Mouse (Mus musculus) limb, embryonic 14.5 days (tissue): ENCODE data around the gene Bach2. TPM values are rescaled to one million over a fixed set of nuclear protein-coding genes. Genes with fewer than 3 reads are reported as not detected.

Experiments
- ATAC-seq: fragments of 200-750 bp; cut with Nextera tagmentation; 2 replicates; pipeline ENCODE4 v1.8.0; 2017; ENCODE audit warnings: low read depth, moderate number of reproducible peaks, moderate TSS enrichment; ENCODE audit not compliant: low FRiP score
- DNase-seq: peaks from one replicate; pipeline ENCODE4 v3.0.0-alpha.2; 2015; ENCODE audit warnings: low spot score
- H3K27ac ChIP-seq: fragments of 300-500 bp; sonication (generic); replicated peaks from 2 replicates; pipeline ENCODE4 v1.5.1; 2014; ENCODE audit warnings: low read depth, mild to moderate bottlenecking, low read length, moderate library complexity, mixed read lengths
- H3K27me3 ChIP-seq: fragments of 300-500 bp; sonication (generic); 2 replicates; pipeline ENCODE4 v1.6.1; 2014; ENCODE audit warnings: low read length, mixed read lengths; ENCODE audit not compliant: control insufficient read depth, insufficient read depth
- H3K36me3 ChIP-seq: fragments of 300-500 bp; sonication (generic); 2 replicates; pipeline ENCODE4 v1.6.1; 2014; ENCODE audit warnings: mild to moderate bottlenecking, low read length, moderate library complexity, mixed read lengths; ENCODE audit not compliant: control insufficient read depth, insufficient read depth
- H3K4me1 ChIP-seq: fragments of 300-500 bp; sonication (generic); 2 replicates; pipeline ENCODE4 v1.6.1; 2014; ENCODE audit warnings: antibody characterized with exemption, low read length, mixed read lengths; ENCODE audit not compliant: control insufficient read depth, insufficient read depth
- H3K4me2 ChIP-seq: fragments of 300-500 bp; sonication (generic); replicated peaks from 2 replicates; pipeline ENCODE4 v1.6.1; 2014; ENCODE audit warnings: low read depth, mild to moderate bottlenecking, low read length, moderate library complexity; ENCODE audit not compliant: severe bottlenecking
- H3K4me3 ChIP-seq: fragments of 300-500 bp; sonication (generic); replicated peaks from 2 replicates; pipeline ENCODE4 v1.5.1; 2014; ENCODE audit warnings: low read length
- H3K9ac ChIP-seq: fragments of 300-500 bp; sonication (generic); 2 replicates; pipeline ENCODE4 v1.6.1; 2014; ENCODE audit warnings: mild to moderate bottlenecking, low read depth, low read length, moderate library complexity; ENCODE audit not compliant: severe bottlenecking
- H3K9me3 ChIP-seq: fragments of 300-500 bp; sonication (generic); 2 replicates; pipeline ENCODE4 v1.6.1; 2016; ENCODE audit warnings: low read length; ENCODE audit not compliant: control insufficient read depth
- POLR2A ChIP-seq: fragments of 200-500 bp; IDR thresholded peaks from 2 replicates; pipeline ENCODE4 v1.8.0; 2012; ENCODE audit warnings: inconsistent platforms, mild to moderate bottlenecking, moderate library complexity, borderline replicate concordance; ENCODE audit not compliant: insufficient read depth, insufficient read length; ENCODE audit errors: extremely low read depth
- WGBS: fragments of 180-500 bp; shearing (Covaris S2); extraction: QIAGEN DNeasy Blood & Tissue Kit; methylation state at CpG from one replicate; pipeline ENCODE4 v1.1.7; 2014; 5-methylcytosine and 5-hydroxymethylcytosine counted together
- polyA plus RNA-seq, 2 experiments: library from polyadenylated mRNA; depleted of rRNA in 1 of 2; stranded (reverse) in 1 of 2; unstranded in 1 of 2; fragments of >200 nt; fragmentation: Nextera tagmentation in 1 of 2; extraction: Ambion mirVana in 1 of 2; gene quantifications; 2 replicates each; pipeline versions ENCODE4 v1.2.1 to v1.2.3; 2012 to 2014

Bach2 gene
- polyA plus RNA-seq, 2 experiments, result 6.0 to 9.6 TPM

DNA sequence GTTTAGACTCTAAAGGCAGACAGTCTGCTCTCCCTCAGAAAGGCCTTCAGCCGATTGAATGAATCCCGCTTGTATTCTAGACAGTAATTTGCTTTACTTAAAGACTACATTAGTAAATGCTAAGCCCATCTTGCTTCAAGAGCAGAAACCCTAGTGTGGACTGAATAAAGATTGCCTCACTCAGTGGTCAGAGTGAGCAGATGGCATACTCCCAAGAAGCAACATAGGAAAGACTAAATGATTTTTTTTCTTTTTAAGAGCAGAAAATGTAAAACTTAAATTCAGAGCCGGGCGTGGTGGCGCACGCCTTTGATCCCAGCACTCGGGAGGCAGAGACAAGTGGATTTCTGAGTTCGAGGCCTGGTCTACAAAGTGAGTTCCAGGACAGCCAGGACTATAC lies 169.9 kb downstream of the Bach2 start:
- Histone ChIP-seq H3K27ac (no peak overlapping the region), H3K9ac (no peak overlapping the region), H3K27me3 (no peaks in the 10 kb centered on the region), H3K4me1 (0 out of 2 replicates have a peak, but pooled peaks cover 5% of the 10 kb centered on the region), H3K36me3 (no peaks in the 10 kb centered on the region), H3K9me3 (no peaks in the 10 kb centered on the region), H3K4me2 (no peak overlapping the region), H3K4me3 (no peak overlapping the region)
- no peak for TF ChIP-seq POLR2A
- DNase-seq (no peak), ATAC-seq (no peak)
- WGBS, result 93% methylated on average over 8 of the region's 8 CpGs

DNA sequence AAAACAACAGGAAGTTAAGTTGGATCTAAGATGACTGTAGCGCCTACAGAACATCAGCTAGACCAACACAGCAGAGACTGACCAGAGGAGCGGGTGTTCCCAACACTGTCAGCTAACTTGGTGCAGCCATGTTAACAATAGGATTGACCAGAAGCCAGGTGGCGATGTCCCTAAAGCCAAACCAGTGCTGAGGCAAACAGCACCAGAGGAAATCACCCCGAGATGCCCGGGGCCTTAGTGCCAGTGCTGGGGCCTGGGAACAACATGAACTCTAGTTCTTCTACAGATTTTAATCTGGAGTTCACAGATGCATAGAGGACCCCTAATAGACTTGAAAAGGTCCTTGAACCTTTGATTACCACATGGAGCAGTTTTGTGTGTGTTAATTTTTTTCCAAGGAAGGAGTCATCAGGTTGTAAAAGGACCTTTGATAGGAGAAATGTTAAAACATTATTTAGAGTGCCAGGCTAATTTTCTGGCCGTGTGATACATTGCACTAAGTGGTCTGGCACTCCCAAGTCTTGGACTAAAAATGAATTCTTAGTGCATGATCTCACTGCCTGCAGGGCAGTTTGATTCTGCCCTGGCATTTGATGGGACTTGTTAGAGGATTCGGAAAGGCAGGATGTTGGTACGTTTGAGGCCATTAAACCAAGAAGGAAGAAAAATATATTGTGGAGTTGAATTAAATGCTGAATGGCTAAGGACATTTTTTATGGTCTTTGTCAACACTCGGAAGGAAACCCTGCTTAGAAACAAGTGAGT lies 170.7 kb downstream of the Bach2 start:
- 0 out of 2 replicates have a peak, but pooled peaks cover 5% of the 10 kb centered on the region for H3K4me1 ChIP-seq
- no peaks in the 10 kb centered on the region for H3K36me3 ChIP-seq
- ATAC-seq, result no peak
- no peak for TF ChIP-seq POLR2A
- no peaks in the 10 kb centered on the region for H3K27me3 ChIP-seq
- H3K4me2 ChIP-seq, result no peak overlapping the region
- WGBS, result 65% methylated on average over 9 of the region's 9 CpGs
- H3K4me3 ChIP-seq, result no peak overlapping the region
- no peak overlapping the region for H3K9ac ChIP-seq
- H3K9me3 ChIP-seq, result no peaks in the 10 kb centered on the region
- no peak for DNase-seq
- no peak overlapping the region for H3K27ac ChIP-seq

DNA sequence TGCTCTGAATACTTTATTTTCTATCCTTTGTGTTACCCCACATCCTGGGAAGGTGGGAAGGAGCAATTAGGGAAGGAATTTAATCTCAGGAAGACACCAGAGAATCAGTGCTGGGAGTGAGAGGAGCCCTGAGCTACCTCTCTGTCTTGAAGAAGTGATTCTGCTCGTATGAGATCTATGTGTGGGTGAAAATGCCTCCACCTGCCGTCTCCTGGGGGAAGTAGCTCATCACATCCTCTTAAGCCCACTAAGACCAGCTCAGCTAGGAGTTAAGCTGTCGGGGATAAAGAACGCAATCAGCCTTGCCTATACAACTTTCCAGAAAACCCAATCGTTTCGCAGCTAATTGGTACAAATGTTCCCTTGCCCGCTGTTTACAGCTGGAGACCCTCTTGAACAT lies 174.5 kb downstream of the Bach2 start:
- ATAC-seq, result no peak
- no peak overlapping the region for H3K9ac ChIP-seq
- H3K27ac ChIP-seq, result no peak overlapping the region
- TF ChIP-seq POLR2A, result no peak
- 0 out of 2 replicates have a peak, but pooled peaks cover 8% of the 10 kb centered on the region for H3K4me1 ChIP-seq
- H3K27me3 ChIP-seq, result no peaks in the 10 kb centered on the region
- H3K36me3 ChIP-seq, result no peaks in the 10 kb centered on the region
- H3K4me2 ChIP-seq, result no peak overlapping the region
- H3K9me3 ChIP-seq, result no peaks in the 10 kb centered on the region
- WGBS, result 63% methylated on average over 7 of the region's 7 CpGs
- H3K4me3 ChIP-seq, result no peak overlapping the region
- no peak for DNase-seq

DNA sequence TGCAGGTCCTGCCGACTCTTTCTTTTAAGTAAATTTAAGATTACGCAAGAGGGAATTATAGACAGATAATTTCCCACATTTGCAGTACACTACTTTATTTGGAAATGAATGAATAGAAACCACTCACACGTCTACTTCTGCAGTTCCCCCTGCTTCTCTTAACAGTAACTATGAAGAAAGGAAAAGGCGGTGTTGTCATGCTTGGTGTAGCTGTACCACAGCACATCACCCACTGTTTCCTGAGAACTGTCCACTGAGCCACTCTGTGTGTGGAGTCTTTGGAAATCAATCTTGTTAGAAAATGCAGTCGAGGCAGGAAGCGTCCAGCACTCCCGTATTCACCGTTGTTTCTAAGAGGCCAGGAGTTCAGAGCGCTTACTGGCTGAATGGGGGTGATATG lies 174.9 kb downstream of the Bach2 start:
- WGBS, result 82% methylated on average over 9 of the region's 9 CpGs
- TF ChIP-seq POLR2A, result no peak
- H3K36me3 ChIP-seq, result no peaks in the 10 kb centered on the region
- H3K27ac ChIP-seq, result no peak overlapping the region
- H3K27me3 ChIP-seq, result no peaks in the 10 kb centered on the region
- no peak overlapping the region for H3K9ac ChIP-seq
- DNase-seq (no peak), ATAC-seq (no peak)
- H3K9me3 ChIP-seq, result no peaks in the 10 kb centered on the region
- H3K4me1 ChIP-seq, result 0 out of 2 replicates have a peak, but pooled peaks cover 8% of the 10 kb centered on the region
- no peak overlapping the region for H3K4me2 ChIP-seq
- no peak overlapping the region for H3K4me3 ChIP-seq

DNA sequence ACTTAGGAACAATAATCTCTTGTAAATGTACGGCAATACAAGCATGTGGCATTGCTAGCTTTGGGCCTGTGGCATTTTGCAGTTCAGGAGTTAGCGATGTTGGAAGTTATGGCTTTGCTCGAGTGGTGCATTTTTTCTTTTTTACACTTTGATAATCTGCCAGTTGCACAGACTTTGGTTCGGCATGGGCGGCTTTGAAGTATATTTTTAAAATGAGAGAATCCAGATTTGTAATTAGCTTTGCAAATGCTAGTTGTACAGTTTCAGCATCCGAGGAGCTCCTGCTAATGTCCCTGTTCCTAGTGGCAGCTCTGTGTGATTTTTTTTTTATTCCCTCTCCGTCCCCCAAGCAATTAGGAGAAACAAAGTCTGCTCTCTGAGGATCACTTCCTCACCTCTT lies 176.4 kb downstream of the Bach2 start:
- TF ChIP-seq POLR2A, result no peak
- Histone ChIP-seq H3K27ac (no peak overlapping the region), H3K4me3 (no peak overlapping the region), H3K4me2 (no peak overlapping the region), H3K9ac (no peak overlapping the region), H3K9me3 (no peaks in the 10 kb centered on the region), H3K4me1 (0 out of 2 replicates have a peak, but pooled peaks cover 3% of the 10 kb centered on the region), H3K27me3 (no peaks in the 10 kb centered on the region), H3K36me3 (no peaks in the 10 kb centered on the region)
- WGBS, result 57% methylated on average over 7 of the region's 7 CpGs
- DNase-seq (no peak), ATAC-seq (no peak)
